Mouse (Mus musculus) layer of hippocampus, postnatal 25 days (tissue): ENCODE measurements at regions not wholly inside any gene's neighbourhood (a gene's known extent, or its start where the extent isn't known, plus 50 kb on each side); places are given as distances from the start of the nearest gene placed in this dataset.

Source experiments
- DNase-seq, 2 experiments: peaks; one replicate each; pipeline ENCODE4 v3.0.0; 2022; ENCODE audit warnings: mixed read lengths in 2 of 2, low spot score in 1 of 2; ENCODE audit errors: extremely low spot score in 1 of 2

DNA sequence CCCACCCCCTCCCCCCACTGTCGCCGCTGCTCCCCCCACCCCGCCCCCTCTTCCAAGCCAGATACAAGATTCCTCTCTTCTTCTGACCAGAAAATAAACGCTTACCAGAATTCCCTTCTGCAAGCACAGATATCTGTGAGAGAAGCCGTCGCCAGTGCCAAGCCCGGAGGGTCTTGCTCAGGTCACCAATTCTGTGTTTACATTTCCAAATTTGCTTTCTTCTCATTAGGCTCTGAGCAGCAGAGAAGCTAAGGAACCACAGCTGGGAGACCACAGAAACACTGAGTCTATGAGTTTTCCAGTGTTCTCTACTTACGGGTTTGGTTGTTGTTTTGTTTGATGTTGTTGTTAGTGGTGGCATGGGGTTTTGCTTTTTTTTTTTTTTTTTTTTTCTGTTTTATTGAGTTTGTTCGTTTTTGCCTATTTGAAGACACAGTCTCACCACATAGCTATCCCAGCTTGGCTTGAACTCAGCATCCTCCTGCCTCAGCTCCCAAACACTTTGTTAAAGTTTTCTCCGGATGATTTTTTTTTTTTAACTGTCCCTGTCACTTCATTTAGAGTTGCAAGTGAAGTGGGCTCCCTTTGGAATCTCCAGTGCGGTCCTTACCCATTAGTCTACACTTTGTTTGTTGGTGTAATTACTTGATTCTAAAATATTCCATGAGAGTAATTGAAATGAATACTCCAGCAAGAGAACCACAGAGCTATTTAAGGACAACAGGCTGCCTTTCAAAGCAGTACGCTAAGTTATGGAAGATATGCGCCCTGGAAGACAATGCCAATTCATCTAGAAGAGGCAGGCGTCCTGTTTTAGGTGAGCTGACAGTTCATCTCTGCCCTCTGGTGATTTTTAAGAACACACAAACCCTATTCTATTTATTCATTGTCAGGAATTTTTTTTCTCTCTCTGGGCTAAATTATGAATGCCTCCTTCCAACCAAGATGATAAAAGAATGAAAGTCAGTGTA, 111.2 kb upstream of the Cpm start:
- DNase-seq: no peak

DNA sequence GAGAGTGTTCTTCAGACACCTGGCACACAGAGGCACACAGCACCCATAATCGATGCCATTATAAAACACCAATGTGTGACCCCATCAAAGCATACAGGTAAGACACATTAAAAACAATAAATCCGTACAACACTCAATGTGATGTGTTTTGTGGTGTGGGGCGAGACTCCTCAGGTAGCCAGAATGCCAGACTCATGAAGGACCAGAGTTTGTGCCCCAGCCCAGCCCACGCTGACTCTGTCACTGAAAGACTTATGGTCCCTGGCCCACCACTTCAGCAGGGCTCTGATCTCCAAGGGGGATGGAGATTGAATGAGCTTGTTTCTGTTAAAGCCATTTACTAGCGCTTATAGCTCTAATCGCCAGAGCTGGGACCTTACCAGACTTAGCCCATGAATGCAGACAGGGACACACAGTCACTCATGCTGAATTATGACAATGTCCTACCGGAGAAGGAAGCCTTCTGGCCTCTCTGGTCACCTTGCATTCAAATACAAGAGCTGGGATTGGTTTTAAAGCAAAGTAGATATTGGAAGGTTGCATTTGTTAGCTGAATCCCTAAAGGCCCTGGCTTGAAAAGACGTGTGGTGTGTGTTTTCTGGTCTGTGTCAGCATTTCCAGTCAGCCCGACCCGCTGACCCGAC, 112.1 kb upstream of the Cpm start:
- DNase-seq: no peak

DNA sequence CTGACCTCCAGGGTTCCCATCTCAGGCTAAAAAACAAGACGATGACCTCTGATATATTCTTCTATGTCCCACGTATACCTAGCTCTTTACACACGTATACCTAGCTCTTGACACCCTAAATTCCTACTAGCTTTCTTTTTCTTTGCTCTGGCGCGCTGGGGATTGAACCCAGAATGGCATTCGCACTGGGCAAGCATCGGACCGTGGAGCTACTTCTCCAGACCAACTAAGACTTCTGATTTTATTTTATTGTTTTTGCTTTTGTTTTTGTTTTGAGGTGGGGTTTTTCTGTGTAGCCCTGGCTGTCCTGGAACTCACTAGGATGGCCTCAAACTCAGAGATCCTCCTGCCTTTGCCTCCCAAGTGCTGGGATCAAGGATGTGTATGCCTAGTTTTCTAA, 112.8 kb upstream of the Cpm start:
- no peak for DNase-seq

DNA sequence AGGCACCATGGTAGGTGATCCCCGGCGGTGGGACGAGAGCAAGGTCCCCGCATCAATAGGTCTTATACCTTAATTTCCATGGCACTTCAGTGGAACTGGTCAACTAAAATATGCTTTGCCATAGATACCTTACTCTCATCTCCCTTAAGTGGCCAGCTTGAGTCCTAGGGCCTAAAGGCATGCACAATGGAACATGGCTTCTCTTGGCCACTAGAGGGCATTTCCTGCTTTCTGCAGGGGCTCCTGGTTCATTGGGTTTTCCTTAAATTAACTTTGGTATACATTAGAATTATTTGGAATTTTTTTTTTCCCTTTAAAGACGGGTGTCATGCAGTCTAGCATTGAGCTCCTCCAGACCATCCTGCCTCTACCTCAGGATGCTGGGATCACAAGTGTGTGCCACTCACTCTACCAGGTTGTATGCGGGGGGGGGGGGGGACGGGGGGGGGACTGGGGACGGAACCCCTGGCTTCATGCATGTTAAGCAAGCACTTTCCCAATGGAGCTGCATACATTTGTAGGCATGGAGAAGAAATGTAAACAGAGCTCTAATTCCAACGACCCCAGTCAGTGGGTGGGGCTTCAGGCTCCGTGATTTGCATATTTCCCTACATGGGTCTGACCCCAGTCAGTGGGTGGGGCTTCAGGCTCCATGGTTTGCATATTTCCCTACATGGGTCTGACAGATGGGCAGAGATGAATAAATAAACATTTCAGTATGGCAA, 113.4 kb upstream of the Cpm start:
- peak in 1 of 2 experiments; percentile 8 for DNase-seq

DNA sequence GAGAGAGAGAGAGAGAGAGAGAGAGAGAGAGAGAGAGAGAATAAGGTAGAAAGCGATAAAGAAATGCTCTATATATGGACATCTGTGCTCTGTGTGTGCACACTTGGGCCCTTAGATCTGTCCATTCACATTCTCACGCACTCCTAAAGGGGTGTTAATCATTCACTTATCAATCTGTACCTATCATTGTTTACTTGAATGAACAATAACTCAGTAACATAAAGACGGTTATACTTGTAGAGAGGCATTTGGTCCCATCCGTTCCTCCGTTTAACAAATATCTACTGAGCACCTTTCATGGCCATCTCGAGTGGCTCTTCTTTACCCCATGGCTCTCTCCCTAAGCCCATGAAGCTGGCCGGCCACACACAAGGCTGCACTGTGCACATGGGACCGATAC, 114.3 kb upstream of the Cpm start:
- no peak for DNase-seq

DNA sequence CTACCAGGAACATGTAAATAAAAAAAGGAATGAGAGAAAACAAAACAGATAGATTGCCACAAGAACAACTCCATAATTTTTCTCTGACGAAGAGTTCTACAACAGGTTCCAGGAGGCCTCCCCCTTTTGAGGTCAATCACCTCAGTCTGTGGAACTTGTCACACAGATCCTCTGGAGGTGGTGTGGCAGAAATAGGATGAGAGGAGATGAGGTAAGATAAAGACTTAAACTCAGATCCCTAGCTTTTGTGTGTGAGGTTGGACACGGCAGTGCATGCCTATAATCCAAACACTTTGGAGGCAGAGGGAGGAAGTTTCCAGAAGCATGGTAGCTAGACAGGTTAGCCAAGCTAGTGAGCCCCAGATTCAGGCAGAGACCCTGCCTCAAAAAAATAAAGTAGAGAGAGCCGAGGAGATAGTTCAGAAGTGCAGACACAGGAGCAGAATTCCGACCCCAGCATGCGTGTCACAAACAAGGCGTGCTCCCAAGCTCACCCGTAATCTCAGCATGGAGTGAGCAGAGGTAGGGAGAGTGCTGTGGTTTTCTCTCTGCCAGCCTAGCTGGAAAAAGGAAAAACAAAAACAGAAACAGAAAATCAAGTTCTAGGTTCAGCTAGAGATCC, 115.3 kb upstream of the Cpm start:
- no peak for DNase-seq

DNA sequence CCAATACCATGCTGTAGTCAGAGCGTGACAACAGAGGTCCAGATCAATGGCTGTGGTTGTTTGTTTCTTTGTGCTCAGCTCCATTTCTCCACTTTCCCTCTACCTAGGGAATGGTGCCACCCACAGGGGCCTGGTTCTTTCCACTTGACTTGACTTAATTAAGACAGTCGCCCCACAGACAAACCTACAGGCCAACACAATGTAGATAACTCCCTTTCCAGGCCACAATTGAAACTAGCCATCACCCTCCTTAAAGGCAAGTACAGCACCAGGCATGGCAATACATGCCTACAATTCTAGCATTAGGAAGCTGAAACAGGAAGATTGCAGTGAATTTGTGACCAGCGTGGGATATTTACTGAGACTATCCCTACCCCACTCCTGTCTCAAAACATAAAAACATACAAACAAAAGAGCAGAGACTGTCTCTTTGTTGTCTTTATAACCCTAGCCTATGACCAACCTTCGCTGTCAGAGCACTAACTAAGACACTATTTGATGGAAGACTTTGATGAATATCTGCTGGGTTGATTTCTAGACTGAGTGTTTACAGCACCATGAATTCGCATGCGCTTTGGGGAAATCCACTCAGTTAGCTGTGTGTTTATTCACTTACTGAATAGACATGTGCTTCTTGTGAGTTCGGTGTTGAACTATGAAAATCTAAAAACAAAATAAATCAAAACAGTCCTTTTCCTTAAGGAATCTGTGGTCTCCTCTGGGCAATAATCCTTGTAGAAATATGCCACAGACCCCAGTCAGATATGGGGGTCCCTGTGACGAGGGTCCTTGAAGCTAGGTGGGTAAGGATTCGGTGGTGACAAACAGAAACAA, 116.7 kb upstream of the Cpm start:
- DNase-seq: no peak

DNA sequence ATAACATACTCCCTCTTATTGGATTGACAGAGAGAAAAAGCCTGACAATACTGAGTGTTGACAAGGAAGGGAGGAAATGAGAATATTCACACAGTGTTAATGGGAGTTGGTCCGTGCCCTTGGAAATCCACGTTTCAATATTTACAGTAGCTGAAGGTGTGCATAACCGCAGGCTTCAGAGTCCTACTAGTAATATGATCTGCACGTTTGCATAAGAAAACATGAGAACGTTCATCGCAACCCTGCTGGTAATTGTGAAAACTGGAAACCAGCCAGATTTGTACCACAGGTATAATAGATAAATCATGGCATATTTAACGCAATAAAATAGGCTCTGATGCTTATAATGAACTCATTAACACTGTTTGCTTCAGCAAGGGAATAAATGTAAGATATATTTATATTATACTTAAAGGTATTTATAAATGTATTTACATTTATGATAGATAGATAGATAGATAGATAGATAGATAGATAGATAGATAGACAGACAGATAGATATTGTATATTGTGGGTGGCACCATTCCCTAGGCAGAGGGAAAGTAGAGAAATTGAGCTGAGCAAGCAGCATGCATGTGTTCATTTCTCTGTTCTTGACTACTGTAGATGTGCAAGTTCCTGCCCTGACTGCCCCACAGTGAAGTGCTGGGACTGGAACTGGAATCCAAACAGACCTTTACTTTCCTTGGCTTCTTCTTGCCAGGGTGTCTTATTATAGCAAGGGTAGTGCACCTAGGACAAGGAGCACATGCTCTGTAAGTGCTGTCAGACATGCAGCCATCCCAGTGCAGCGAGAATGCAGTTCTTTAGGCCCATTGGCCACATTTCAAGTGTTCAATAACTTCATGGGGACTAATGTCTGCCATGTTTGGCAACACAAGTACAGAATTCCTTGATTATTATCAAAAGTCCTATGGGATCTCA, 117.6 kb upstream of the Cpm start:
- no peak for DNase-seq

DNA sequence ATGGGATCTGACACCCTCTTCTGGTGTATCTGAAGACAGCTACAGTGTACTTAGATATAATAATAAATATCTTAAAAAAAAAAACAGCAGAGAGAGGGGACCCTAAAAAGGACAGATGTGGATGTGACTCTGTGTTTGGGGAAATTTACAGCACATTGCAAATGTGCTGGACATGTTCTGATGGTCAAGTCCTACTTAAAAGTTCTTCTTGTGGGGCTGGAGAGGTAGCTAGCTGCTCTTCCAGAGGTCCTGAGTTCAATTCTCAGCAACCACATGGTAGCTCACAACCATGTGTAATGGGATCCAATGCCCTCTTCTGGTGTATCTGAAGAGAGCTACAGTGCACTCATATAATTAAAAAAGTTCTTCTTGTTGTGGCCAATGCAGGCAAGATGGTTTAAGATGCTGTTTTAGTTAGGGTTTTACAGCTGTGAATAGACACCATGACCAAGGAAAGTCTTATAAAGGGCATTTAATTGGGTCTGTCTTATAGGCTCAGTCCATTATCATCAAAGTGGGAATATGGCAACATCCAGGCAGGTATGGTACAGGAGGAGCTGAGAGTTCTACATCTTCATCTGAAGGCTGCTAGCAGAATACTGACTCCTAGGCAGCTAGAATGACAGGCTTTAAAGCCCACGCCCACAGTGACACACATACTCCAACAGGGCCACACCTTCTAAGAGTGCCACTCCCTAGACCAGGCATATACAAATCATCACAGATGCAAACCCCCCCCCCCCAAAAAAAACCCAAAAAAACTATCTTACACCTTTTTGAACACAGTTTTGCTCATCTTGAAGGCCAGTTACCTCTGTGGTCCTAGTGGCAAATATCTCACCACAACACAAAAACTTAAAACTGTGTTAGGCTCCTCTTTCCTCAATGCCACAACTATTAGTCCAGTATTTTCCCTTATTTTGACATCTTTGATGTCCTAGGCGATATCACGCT, 118.5 kb upstream of the Cpm start:
- no peak for DNase-seq

DNA sequence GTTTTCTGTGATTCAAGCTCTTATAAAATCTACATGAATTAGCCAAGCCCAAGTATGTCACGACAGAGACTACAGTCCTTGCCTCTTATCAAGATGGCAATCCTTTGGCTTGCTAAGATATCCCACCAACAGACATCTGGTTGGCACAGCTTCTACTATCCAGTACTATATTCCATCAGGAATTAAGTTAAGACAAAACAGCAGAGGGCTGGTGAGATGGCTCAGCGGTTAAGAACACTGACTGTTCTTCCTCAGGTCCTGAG, 119.1 kb upstream of the Cpm start:
- no peak for DNase-seq

DNA sequence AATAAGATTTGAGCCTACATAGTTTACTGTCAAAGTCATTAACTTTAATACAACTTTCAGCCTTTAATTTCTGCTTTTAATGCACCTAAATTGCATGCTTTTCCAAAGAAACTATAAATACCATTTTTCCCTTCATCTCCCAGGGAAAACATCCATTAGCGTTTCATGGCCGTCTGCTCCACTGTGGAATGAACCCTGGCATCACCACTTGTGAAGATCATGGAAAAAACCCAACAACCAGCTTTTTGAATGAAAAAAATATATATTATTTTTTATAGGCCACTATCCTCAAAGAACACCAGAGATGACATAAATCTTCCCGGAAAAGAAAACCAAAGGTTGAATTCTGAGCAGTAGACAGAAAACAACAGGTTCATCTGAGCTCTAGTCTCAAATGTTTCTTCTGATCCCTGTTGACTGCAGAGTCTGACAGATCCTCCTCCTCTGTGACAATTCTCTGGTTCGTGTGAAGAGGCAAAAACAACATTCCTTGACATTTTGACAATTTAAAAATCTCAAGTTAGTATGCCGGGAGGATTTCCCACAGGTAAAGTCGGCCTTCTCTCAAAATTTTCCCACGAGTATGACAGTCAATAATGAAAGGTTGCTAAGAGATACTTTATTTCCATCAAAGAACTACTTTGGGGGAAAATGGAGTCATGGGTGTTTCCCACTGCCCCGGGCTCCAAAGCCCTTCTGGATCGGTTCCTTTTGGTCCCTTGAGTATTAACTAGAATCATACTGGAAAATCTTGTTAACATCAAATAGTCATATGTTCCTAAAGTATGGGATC, 119.7 kb upstream of the Cpm start:
- no peak for DNase-seq

DNA sequence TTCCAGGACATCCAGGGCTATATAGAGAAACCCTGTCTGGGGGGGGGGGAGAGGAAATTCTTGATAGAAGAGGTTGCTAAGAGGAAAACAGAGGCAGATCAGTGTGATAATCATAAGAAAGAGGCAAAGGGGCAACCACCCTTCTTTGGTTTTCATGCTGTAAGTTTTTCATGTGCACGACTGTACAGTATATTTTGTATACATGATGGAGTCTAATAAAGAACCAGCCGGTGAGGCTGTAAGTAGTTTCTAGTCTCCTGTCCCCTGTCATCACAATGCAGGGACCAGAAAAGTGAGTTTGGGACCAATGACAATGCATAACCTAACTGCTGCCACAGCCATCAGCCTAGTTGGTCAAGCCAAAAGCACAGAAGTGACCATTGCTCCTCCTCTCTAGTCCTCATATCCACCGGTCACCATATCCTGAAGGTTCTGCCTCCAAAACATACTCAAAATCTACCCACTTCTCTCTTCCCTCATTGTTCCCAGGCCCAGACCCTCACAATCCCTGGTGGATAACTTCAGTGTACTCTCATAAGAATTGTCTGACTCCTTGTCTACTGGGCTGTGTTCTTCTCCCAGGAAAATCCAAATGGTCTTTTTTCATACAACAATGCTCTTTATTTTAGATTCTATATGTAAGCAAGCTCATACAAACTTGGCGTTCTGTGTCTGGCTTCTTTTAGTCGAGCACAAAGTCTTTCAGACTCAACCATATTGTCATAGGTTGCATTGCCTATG, 122.9 kb upstream of the Cpm start:
- no peak for DNase-seq

DNA sequence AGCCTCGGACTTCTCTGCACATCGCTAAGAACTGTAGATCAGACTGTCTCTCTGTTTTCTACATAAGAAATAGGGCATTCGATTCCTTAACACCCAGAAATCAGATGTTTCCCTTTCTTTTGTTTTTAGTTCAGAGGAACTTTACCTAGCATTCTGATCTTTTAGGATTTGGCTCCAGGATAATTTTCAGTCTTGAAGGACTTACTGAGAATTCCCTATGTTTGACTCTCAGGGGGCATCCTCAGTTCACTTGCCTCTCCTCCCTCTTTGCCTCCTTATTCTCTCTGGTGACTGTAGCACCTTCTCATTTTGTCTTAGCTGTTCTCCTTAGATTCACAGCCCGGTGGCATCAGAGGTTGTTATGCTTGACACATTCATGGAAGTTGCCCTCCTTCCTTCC, 123.8 kb upstream of the Cpm start:
- no peak for DNase-seq

DNA sequence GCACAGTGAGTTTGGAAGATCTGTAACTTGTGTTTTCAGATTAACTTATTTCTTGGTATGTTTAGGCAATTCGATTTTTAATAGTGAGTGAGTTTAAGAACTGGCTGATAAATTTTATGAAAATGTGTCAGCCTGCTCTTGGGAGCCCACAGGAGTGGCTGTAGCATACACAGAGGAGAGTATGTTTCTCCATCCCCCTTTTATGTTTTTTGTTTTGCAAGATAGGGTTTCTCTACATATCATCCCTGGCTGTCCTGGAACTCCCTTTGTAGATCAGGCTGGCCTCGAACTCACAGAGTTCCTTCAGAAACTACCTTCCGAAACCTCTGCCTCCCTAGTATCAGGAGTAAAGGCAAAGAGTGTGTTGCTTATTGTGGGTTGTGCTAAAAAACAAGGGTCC, 124.2 kb upstream of the Cpm start:
- no peak for DNase-seq

DNA sequence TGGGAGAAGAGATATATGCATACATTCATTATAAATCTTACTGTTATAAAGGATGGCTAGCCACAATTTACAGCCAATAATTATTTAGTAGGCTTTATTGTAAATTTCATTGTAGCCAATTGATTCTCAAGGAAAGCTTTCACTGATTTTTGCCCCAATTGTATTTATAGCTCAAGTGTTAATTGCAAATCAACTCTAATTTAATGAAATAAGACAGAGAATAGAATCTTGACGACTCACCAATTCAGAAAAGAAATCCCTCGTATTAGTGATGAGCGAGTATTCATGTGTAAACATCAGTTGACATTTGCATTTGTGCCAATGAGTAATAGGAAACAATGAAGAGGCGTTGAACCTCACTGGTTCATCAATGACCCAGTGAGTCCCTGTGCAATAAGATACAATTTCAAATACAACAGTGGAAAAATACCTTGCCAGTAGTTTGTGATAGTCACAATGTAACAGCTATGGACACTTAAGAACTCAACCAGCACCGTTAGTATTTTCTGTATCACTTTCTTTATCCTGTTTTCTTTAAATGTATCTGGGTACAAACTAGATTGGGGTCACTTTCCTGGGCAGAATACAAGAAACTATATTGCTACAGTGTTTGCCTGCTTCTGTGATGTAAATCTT, 124.6 kb upstream of the Cpsf6 start:
- no peak for DNase-seq
